Mouse (Mus musculus) brain, embryonic 14.5 days (tissue): ENCODE data around the gene Tns3.

ENCODE experiments used
- CTCF ChIP-seq: fragments of 200-500 bp; IDR thresholded peaks from 2 replicates; pipeline ENCODE4 v1.5.1; 2012; ENCODE audit warnings: inconsistent platforms, mild to moderate bottlenecking, moderate library complexity, borderline replicate concordance; ENCODE audit not compliant: insufficient read depth, insufficient read length; ENCODE audit errors: extremely low read depth
- POLR2A ChIP-seq: fragments of 200-500 bp; IDR thresholded peaks from 2 replicates; pipeline ENCODE4 v1.6.1; 2012; ENCODE audit warnings: mild to moderate bottlenecking, inconsistent platforms, borderline replicate concordance; ENCODE audit not compliant: poor library complexity, insufficient read depth, insufficient read length, severe bottlenecking; ENCODE audit errors: extremely low read depth

- TF ChIP-seq CTCF (no peak), POLR2A (no peak)
Observed at GRCm38 (mm10) chr11:8689515-8689914, 25.2 kb upstream of the Tns3 start.
